Mouse (Mus musculus) megakaryocyte-erythroid progenitor cell, adult 5-6 weeks (primary cell): ENCODE measurements at regions not wholly inside any gene's neighbourhood (a gene's known extent, or its start where the extent isn't known, plus 50 kb on each side); places are given as distances from the start of the nearest gene placed in this dataset.
A peak's percentile ranks its signal among the peaks of the same experiment; 100 is the strongest.

ENCODE experiments used
- ATAC-seq: replicated peaks from 2 replicates; pipeline ENCODE4 v1.8.0; 2016; ENCODE audit warnings: mild to moderate bottlenecking, inconsistent platforms; ENCODE audit not compliant: severe bottlenecking, poor library complexity, low FRiP score, low TSS enrichment

DNA sequence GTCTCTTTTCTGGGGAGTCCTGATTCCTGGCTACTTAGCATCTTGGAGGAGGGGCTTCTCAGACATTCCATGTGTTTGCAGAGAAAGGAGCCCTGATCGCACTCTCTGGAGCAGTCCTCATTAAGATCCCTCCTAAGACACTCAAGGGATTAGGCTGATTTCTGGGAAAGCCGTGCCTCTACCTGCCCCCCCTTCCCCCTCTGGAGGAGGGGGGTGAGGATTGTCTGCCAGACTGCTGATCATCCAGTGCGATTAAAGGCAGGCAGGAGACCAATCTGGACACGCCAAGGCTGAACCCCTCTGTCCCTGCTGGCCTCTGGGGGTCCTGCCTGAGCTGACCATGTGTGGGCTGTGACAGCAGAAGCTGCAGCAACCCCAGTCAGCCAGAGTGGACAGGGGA, 65.4 kb downstream of the Vegfa start:
- no peak for ATAC-seq

DNA sequence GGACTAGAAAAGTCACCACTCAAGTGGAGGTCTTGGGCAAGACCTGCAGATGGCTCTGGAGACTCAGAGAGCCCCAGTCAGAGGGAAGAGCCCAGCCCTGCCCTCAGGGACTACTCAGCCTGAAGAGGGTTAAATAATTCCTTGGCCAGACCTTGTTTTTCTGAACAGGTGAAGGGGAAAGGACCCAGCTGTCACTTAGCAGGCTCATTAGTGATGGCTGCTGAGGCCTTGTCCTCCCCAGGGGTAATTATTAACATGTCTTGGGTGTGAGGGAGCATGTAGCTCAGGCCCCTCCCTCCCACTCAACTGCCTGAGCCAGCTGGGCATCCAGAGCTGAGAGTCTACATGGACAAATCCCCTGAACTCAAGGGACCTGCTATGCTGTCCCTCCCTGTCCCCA, 68.1 kb downstream of the Vegfa start:
- ATAC-seq, result no peak

DNA sequence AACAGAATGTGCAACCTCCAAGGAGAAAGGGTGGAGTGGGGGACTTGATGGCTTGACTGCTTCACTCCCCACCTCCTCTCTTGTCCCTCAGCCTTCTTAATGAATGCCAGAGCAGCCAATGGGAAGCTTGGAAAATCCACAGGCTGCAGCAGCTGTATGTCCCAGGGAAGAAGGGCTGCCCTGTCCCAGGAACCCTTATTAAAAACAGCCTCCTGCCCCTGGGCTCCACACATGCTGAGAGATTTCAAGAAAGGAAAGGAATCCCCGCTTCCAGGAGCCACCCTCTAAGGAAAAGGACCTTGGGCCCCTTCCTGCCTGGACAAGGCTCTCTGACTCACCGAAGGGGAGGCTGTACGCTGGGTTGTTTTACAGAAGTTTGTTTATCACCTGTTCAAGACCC, 68.8 kb downstream of the Vegfa start:
- ATAC-seq, result no peak

DNA sequence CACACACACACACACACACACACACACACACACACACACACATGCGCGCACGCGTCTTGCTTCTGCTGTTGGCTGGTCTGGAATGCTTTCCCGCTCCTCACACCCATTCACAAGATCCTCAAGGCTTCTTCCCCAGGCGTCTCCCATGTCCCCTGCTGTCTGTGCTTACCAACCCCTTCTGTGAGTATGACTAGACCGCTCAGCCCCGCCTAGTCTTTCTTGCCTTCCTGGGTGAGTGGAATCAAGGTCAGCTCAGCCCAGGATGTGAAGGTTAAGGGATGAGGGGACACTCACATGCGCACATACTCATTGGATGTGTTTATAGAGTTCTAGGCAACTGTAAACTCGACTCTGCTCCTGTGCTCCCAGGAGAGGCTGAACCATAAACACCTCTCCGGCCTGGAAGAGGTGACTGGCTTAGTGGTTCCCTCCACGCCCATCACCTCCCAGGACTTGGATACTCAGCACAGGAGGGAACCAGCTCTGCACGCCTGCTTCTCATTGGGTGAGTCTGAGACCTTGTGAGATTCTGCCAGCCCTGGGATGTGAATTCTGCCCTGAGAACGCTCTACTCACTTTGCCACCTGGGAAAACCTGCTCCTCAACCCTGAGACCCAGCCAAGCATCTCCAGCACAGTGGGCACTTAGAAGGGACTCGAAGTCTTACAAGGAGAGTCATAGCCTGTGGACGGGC, 70.4 kb downstream of the Vegfa start:
- no peak for ATAC-seq

DNA sequence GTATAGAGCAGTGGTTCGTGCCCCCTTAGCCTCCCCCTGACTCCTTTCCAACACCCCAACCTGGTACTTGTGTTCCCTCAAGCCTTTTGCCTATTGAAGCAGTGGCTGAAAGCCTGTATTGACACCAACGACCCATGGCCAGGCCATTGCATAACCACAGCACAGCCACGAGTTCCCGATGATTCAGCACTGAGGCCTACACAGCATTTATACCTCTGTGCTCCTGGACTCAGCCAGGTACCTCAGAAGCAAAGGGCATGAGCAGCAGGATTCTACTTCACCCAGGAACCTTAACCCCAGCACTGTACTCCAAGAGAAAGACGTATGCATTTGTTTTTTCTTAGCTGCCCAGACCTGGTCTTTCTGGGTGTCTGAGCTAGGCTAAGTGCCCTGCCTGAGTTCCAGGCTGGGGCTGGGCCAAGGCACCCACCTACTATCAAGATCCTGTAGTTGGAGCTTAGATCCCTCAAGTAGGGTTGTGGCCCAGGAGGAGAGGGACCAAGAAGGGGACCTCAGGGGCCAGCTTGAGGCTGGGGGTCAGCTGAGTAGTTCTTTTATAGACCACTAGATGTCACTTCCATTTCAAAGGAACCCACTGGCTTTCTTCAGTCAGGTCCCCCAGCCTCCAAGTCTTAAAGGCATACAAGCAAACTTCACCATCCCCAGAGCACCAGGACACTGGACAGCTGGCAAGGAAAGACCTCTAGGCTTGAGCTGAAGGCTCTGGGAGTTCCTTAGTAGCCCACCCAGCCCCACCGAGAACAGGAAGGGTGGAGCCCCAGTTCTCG, 73.9 kb downstream of the Vegfa start:
- ATAC-seq, result 0 out of 2 replicates have a peak, but pooled peaks have one; percentile 18

DNA sequence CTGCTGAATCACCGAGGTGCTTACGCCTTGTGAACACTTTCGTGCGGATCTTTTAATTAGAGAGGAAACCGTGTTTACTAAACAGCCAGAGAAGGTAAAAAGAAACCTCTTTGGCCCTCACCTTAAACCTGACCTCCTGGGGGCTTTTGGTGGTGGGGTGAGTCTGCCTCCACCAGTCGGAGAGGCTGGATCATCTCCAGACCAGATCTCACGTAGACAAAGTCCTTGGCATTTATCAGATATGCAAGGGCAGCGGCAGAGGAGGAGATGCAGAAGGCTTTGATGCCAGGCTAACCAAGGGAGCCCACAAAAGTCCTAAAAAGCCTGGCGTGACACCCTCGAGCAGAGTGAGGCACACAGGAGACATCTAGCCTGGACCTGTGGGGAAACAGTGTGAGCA, 76.7 kb downstream of the Vegfa start:
- ATAC-seq, result no peak

DNA sequence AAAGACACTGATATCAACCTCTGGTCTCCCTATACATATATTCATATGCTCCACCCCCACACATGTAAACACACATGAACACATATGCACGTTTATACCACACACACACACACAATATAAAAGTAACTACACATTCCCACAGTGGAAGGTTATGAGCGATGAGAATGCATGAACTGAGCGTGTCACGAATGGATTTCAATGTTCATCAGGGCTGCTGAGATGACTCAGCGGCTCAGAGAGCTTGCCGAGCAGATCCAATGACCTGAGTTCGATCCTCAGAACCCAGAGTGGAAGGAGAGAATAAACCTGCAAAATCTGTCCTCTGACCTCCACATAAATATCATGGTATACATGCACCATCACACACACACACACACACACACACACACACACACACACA, 77.3 kb downstream of the Vegfa start:
- ATAC-seq, result no peak

DNA sequence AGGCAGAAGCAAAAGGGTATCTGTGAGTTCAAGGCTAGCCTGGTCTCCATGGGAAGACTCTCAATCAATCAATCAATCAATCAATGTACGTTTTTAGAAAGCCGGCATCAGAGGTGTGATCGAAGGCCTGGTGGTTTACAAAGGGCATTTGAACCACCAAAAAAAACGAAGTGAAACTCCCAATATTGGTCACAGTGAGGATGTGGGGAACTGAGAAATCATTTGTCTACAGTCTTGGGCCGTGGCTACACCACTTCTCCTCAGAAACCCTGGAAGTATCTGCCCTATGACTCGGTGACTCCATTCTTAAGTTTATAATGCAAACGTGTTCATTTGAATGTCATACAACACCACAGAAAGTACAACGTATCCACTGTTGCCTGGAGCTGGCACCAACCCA, 78.6 kb downstream of the Vegfa start:
- ATAC-seq, result no peak

DNA sequence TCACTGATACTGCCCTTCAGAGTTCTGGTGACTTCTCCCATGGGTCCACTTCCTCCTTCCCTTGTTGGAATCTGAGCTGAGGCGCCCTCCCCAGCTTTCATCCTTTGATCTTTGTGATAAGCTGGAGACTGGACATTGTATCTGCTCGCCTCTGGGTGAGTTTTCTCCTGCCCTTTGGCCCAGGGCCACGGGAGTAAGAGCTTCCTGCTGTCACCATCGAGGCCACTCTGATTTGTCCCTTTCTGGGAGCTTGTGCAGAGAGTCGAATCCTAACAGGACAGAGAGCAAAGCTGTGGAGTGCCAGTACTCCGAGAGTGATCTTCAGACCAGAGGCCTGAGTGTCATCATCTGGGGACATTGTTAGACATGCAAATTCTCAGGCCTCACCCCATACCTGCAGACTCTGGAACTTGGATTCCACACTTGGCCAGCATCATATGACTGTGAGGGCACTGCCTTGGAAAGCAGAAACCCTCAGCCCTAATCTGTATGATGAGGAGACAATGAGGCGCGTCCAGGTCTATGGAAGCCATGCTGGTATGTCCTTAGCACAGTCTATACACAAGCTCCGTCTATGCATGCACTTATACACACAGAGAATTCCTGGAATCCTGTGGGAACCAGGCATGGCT, 81.5 kb downstream of the Vegfa start:
- no peak for ATAC-seq

DNA sequence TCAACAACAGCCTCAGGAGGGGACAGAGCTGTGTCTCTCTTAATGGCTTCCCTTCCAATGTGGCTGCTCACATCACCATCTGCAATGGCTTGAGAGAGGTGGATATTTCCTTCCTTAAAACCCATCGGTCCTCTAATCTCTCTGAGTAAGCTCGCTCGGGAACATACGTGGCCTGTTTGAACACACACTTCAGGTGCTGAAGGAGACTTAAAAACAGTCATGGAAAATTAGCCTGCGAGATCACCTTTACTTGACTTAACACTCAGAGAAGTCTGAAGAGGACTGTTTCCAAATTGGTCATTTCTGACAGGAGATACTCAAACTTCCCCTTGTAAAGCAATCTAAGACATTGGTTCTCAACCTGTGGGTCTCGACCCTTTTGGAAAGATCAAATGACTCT, 83.0 kb downstream of the Vegfa start:
- ATAC-seq, result no peak

DNA sequence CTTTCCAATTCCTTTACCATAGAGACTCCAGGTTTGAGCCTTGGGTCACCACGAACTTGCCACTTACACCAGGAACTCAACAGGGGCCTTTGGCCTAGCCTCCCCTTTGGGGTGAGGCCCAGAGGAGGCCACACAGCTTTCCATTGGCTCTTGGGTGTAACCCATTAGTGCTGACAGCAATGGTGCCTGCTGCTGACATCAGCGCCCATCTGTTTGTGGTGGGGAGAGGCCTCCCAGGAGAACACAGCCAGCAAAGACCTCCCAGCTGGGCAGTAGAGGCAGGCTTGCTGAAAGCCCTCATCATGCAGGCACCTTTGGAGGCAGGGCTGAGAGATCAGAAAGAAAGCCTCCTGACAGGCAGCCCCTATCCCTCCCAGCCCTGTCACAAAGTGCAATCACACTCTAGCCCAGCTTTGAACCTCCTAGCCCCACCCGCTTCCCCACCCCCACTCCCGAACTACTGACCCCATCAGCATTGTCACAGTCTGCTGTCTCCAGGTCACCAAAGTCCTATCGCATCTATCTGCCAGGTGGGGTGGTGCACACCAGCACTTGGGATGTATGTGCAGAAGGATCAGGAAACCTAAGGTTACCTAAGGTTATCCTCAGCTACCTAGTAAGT, 83.7 kb downstream of the Vegfa start:
- ATAC-seq, result no peak

DNA sequence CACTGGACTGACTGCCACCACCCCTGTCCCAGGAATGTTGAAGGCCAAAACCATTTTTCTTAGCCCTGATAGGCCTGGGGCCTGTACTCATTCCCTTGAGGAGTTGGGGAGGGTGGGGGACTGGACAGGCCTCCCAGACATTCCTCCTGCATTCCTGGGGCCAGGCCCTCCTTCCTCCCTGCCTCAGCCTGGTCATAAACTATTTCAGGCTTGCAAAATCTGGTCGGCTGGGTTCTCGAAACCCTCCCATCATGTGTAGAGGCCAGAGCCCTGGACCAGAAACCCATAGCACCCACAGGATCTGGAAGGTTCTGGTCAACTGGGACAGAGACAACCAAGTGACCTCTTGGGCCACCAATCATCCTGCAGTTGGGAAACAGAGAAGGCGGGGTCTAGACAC, 87.2 kb downstream of the Vegfa start:
- ATAC-seq, result no peak

DNA sequence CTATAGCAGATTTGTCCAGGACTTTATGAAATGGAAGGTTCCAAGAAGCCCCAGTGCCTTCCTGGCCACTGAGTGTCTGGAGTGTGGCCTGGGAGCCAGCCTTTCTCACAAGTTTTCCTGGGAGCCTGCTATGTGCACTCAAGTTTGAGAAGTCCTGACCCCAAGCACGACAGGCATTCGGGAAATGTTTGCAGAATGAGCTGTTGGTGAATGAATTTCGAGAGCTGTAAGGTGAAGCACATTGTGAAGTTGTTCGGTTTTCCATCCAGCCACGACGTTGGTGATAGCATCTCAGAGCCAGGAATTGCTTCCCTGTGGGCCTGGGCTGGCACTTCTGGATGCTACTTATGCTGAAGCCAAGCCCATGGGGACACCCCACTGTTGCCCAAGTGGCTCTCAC, 88.9 kb downstream of the Vegfa start:
- no peak for ATAC-seq

DNA sequence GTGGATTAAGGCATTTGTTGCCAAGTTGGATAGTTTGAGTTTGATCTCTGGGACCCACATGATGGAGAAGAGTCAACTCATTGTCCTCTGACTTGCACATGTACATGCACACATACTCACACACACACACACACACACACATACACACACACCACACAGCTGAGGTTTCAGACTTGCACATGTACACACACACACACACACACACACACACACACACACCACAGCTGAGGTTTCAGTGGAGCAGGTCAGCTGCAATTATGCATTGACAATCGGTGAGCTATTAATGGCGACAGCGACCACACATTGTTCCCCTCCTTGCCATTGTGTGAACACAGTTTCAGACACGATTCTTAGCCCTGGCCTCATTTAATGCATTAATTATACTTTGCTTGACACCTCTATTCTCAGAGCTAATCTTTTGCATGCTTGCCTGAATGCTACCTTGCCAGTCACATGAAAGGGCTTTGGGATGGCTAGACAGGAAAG, 90.2 kb downstream of the Vegfa start:
- ATAC-seq, result no peak

DNA sequence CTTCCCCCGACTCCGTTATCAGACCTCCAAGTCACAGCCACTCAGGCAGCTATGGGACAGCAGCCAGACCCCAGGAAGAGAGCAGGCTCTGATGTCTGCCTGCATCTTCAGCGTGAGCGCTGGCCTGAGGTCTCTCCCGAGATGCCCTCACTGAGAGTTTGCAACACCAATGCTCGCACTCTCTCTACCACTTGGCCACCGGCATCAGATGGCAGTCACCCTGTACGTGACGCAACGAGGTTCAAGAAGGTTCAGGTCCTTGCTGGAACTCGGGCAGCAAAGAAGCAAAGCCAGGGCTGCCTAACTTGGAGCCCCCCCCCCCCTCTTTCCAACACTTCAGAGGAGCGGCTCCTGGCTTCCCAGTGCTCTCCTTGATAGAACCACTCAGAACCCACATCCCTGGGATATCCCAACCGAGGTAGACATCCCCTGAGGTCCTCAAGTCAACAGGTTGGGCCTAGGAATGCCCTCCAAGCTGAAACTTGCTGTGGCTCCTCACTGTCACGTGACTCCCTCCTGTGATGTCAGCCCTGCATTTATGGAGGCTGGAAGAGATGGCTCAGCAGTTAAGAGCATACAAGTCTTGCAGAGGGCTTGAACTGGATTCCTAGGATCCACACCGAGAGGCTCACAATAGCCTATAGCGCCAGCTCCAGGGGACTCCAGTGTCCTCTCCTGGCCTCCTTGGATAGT, 91.9 kb downstream of the Vegfa start:
- ATAC-seq, result 0 out of 2 replicates have a peak, but pooled peaks have one; percentile 37

DNA sequence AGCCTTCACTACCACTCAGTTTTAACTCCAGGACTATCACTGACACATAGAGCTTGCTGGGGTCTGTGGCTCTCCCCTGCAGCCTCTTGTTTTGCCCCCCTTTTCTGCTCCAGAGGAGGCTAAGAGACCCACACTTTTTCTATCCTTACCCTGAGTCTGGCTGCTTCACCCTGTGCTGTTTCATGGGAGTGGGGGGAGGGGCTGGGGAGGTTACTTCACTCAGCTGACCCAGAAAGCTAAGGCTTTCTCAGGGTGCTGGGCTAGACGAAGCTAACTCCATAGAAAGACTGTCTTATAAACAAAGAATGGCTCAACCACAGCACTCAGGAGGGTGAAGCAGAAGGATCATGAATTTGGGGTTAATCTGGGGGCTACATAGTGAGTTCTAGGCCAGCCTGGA, 93.9 kb downstream of the Vegfa start:
- ATAC-seq, result no peak

DNA sequence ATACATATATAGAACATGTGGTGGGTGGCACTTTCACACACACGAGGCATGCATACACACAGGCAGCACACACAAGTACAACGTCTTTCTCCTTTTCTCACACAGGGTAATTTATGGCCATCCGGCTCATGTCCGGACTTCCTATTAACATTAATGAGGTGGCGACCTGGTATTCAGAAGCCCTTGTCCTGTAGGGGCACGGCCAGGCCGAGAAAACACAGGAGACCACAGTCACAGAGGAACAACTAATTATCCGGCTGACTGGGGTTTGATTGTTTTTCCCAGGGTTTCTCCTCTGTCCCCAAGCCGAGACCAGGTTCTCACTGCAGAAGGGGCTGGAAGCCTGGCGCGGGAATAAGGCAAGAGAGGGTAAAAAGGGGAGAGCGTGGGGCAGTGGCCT, 95.6 kb downstream of the Vegfa start:
- ATAC-seq, result no peak

DNA sequence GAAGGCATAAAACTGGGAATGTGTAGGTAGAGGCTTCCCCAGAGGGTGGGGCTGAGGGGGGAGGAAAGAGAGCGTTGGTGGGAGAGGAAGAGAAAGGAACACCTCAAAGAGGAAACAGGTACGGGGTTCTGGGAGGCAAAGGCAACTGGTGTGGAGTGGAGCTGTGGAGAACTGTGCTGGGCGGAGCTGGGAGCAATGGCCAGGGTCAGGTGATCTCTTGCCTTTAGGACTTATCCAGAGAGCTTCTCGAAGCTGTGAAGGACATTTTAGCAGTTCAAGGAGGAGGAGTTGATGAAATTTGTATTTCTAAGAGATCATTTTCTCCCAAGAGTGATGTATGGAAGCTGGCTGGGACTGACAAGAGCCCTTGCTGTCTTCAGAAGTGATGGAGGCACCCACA, 96.9 kb downstream of the Vegfa start:
- no peak for ATAC-seq

DNA sequence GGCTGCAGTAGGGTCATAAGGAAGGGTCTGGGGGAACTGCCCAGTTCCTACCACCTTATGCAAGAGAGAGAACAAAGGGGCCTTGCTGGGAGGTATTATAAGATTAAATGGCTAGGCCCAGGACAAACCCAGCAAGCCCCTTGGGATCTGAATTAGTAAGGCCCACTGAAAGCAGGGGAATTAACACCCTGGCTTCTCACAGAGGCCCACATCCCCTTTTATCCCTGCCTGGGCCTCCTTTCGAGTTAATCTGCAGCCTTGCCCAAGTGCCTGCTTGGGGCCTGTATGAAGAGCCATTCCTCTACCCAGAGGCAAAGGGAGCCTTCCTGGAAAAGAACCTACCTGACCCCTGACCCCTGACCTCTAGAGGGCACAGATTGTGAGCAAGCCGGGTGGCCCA, 98.2 kb downstream of the Vegfa start:
- no peak for ATAC-seq

DNA sequence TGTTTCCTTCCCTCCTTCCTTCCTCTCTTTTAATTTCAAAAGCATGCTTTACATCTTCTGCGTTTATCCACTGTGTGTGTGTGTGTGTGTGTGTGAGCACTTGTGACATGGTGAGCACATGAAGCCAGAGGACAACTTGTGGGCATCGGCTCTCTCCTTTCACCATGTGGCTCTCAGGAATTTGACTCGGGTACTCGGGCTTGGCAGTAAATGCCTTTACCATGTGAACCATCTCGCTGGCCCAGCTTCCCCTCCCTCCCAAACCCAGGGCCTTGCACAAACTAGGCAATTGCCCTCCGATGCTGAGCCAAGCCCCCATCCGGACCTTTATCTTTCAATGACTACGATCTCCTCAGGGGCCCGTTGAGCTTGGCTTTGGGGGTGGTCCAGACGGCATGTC, 99.1 kb downstream of the Vegfa start:
- ATAC-seq, result no peak
